ENCODE assay signal across 8 mouse cellular contexts in the genomic region with DNA sequence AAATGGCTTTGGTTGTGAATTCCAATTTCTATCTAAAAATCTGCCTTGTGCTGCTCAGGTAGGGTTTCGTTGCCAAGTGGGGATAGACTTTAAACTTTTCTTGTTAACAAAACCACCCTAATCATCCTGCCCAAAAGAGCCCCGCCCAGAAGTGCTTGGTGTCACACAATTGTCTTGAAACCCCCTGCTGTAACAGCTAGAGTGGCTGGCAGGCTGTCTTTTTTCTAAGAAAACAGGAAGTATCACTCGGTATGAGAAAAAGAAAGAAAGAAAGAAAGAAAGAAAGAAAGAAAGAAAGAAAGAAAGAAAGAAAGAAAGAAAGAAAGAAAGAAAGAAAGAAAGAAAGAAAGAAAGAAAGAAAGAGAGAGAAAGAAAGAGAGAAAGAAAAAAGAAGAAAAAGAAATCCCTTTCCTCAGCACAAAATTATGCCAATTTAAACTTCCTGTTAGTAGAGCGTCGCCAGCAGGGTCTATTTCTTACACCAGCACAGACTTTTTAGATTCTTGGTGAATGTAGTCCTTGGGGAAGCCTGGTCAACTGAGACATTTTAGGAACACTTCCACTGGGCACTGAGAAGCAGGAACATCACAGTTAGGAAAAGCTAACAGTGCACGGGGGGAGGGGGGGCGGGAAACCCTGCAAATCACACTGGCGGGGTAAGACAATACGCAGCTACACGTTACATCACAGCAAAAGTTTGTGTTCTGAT.
DNase-seq lines count a peak whose midpoint lies in the region; ATAC-seq and TF ChIP-seq lines count a peak whose summit lies in the region.

No protein-coding gene starts in this region.

- H3K9ac ChIP-seq in kidney, embryonic 16.5 days (replicated peaks; ENCODE audit: low read length), result peak overlapping the region; percentile 61
- H3K9ac ChIP-seq in embryonic facial prominence, embryonic 14.5 days (ENCODE audit: low read depth, low read length), result peak overlapping the region; percentile 51
- peak overlapping the region; percentile 55 for H3K9ac ChIP-seq in limb, embryonic 14.5 days (ENCODE audit: low read depth, low read length, severe bottlenecking)
- H3K9ac ChIP-seq in neural tube, embryonic 11.5 days (ENCODE audit: low read length), result peak overlapping the region; percentile 49; the same call in 1 of the 2 replicates

- no peaks in the 10 kb centered on the region; the same call in 1 of the 2 replicates for H3K27me3 ChIP-seq in kidney, embryonic 16.5 days (ENCODE audit: insufficient read depth, low read length)
- H3K27me3 ChIP-seq in embryonic facial prominence, embryonic 14.5 days (replicated peaks; ENCODE audit: control insufficient read depth, insufficient read depth, low read length), result no peaks in the 10 kb centered on the region
- no peaks in the 10 kb centered on the region for H3K27me3 ChIP-seq in limb, embryonic 14.5 days (ENCODE audit: control insufficient read depth, insufficient read depth, low read length)
- H3K27me3 ChIP-seq in neural tube, embryonic 11.5 days (ENCODE audit: control insufficient read depth, insufficient read depth, low read length), result no peaks in the 10 kb centered on the region

- H3K36me3 ChIP-seq in kidney, embryonic 16.5 days (ENCODE audit: insufficient read depth, low read length), result no peaks in the 10 kb centered on the region
- H3K36me3 ChIP-seq in embryonic facial prominence, embryonic 14.5 days (ENCODE audit: control insufficient read depth, insufficient read depth, low read length), result no peaks in the 10 kb centered on the region
- H3K36me3 ChIP-seq in limb, embryonic 14.5 days (ENCODE audit: control insufficient read depth, insufficient read depth, low read length), result no peaks in the 10 kb centered on the region
- no peaks in the 10 kb centered on the region for H3K36me3 ChIP-seq in neural tube, embryonic 11.5 days (ENCODE audit: control insufficient read depth, insufficient read depth, low read length)

- peak overlapping the region; percentile 86 for H3K4me2 ChIP-seq in kidney, embryonic 16.5 days (replicated peaks; ENCODE audit: low read depth, low read length)
- peak overlapping the region; percentile 60 for H3K4me2 ChIP-seq in embryonic facial prominence, embryonic 14.5 days (ENCODE audit: low read depth, low read length)
- peak overlapping the region; percentile 77 for H3K4me2 ChIP-seq in limb, embryonic 14.5 days (replicated peaks; ENCODE audit: low read depth, low read length, severe bottlenecking)
- H3K4me2 ChIP-seq in neural tube, embryonic 11.5 days (ENCODE audit: low read depth), result peak overlapping the region; percentile 58

- DNase-seq in kidney, adult 9 months, result no peak
- no peak for DNase-seq in embryonic facial prominence, embryonic 14.5 days (ENCODE audit: low spot score)
- DNase-seq in limb, embryonic 14.5 days (ENCODE audit: low spot score), result no peak
- no peak for DNase-seq in neural tube, embryonic 11.5 days (ENCODE audit: low spot score)
- DNase-seq in cerebellum, adult 8-10 months, result no peak
- DNase-seq in urinary bladder, adult 18-20 months (ENCODE audit: low spot score in 2 of 2), result no peak
- no peak for DNase-seq in cerebellum, adult 18-20 months

- no peaks in the 10 kb centered on the region for H3K9me3 ChIP-seq in kidney, embryonic 16.5 days (ENCODE audit: low read length)
- no peaks in the 10 kb centered on the region for H3K9me3 ChIP-seq in embryonic facial prominence, embryonic 14.5 days (ENCODE audit: control insufficient read depth, low read length)
- H3K9me3 ChIP-seq in limb, embryonic 14.5 days (ENCODE audit: control insufficient read depth, low read length), result no peaks in the 10 kb centered on the region
- no peaks in the 10 kb centered on the region for H3K9me3 ChIP-seq in neural tube, embryonic 11.5 days (ENCODE audit: control insufficient read depth, low read length)

- H3K4me3 ChIP-seq in kidney, embryonic 16.5 days (ENCODE audit: low read length), result peak overlapping the region; percentile 49
- peak overlapping the region; percentile 36 for H3K4me3 ChIP-seq in embryonic facial prominence, embryonic 14.5 days (ENCODE audit: low read depth, low read length)
- H3K4me3 ChIP-seq in limb, embryonic 14.5 days (replicated peaks; ENCODE audit: low read length), result peak overlapping the region; percentile 40
- peak overlapping the region; percentile 12 for H3K4me3 ChIP-seq in neural tube, embryonic 11.5 days (ENCODE audit: low read depth, low read length)

- no peak overlapping the region for H3K27ac ChIP-seq in kidney, embryonic 16.5 days (ENCODE audit: low read length)
- peak overlapping the region; percentile 62; the same call in 1 of the 2 replicates for H3K27ac ChIP-seq in embryonic facial prominence, embryonic 14.5 days (replicated peaks; ENCODE audit: low read depth, low read length)
- no peak overlapping the region for H3K27ac ChIP-seq in limb, embryonic 14.5 days (replicated peaks; ENCODE audit: low read depth, low read length)
- 0 out of 2 replicates have a peak overlapping the region, but pooled peaks have one; percentile 61 for H3K27ac ChIP-seq in neural tube, embryonic 11.5 days (ENCODE audit: low read depth, low read length)

- WGBS in kidney, embryonic 16.5 days, result 3% methylated on average over 10 of the region's 10 CpGs
- 5% methylated on average over 10 of the region's 10 CpGs for WGBS in embryonic facial prominence, embryonic 14.5 days
- WGBS in limb, embryonic 14.5 days, result 7% methylated on average over 10 of the region's 10 CpGs
- WGBS in neural tube, embryonic 11.5 days, result 8% methylated on average over 10 of the region's 10 CpGs

- no peak for TF ChIP-seq POLR2A in limb, embryonic 14.5 days (IDR thresholded peaks at IDR 0.05; ENCODE audit: borderline replicate concordance, extremely low read depth, insufficient read depth, insufficient read length)

- ATAC-seq in kidney, embryonic 16.5 days (ENCODE audit: low FRiP score, low TSS enrichment), result peak; percentile 25; the same call in 1 of the 2 replicates
- peak; percentile 3; the same call in 1 of the 2 replicates for ATAC-seq in embryonic facial prominence, embryonic 14.5 days (ENCODE audit: low read depth)
- no peak for ATAC-seq in limb, embryonic 14.5 days (ENCODE audit: low FRiP score, low read depth)
- peak; percentile 11; the same call in 1 of the 2 replicates for ATAC-seq in neural tube, embryonic 11.5 days (ENCODE audit: insufficient read depth, low FRiP score, low TSS enrichment)

- H3K4me1 ChIP-seq in kidney, embryonic 16.5 days (ENCODE audit: insufficient read depth, low read length), result peaks cover 15% of the 10 kb centered on the region
- H3K4me1 ChIP-seq in embryonic facial prominence, embryonic 14.5 days (ENCODE audit: control insufficient read depth, insufficient read depth, low read length), result peaks cover 44% of the 10 kb centered on the region
- H3K4me1 ChIP-seq in limb, embryonic 14.5 days (ENCODE audit: control insufficient read depth, insufficient read depth, low read length), result peaks cover 20% of the 10 kb centered on the region; the same call in 1 of the 2 replicates
- H3K4me1 ChIP-seq in neural tube, embryonic 11.5 days (ENCODE audit: control insufficient read depth, insufficient read depth, low read length), result peaks cover 9% of the 10 kb centered on the region

Comparison
In these comparisons a context has a peak if more than half of its experiments do, and no peak if none do; other contexts are left out.
1. H3K27ac ChIP-seq: peak in embryonic facial prominence, embryonic 14.5 days (single experiment) and neural tube, embryonic 11.5 days (single experiment); none in kidney, embryonic 16.5 days (single experiment) and limb, embryonic 14.5 days (single experiment).
2. Peak in every context shown above with its lines, with median percentiles within 50 percentile points of each other: H3K4me2 ChIP-seq, H3K4me3 ChIP-seq and H3K9ac ChIP-seq.